Mouse (Mus musculus) lung, postnatal 0 days (tissue): ENCODE data around the gene Mpped2. TPM values are rescaled to one million over a fixed set of nuclear protein-coding genes. Genes with fewer than 3 reads are reported as not detected.

Experiments used
- ATAC-seq: fragments of 200-750 bp; cut with Nextera tagmentation; 2 replicates; pipeline ENCODE4 v1.8.0; 2017; ENCODE audit warnings: moderate library complexity
- DNase-seq: peaks from one replicate; pipeline ENCODE4 v3.0.0-alpha.2; 2016; ENCODE audit warnings: low spot score
- H3K27ac ChIP-seq: fragments of 300-500 bp; sonication (generic); 2 replicates; pipeline ENCODE4 v1.5.1; 2014; ENCODE audit warnings: antibody characterized with exemption, mild to moderate bottlenecking, low read length, mixed read lengths
- H3K27me3 ChIP-seq: fragments of 300-500 bp; sonication (generic); replicated peaks from 2 replicates; pipeline ENCODE4 v1.6.1; 2014; ENCODE audit warnings: low read length, mixed read lengths; ENCODE audit not compliant: insufficient read depth
- H3K36me3 ChIP-seq: fragments of 300-500 bp; sonication (generic); 2 replicates; pipeline ENCODE4 v1.6.1; 2014; ENCODE audit warnings: low read length, mixed read lengths; ENCODE audit not compliant: insufficient read depth
- H3K4me1 ChIP-seq: fragments of 300-500 bp; sonication (generic); 2 replicates; pipeline ENCODE4 v1.6.1; 2014; ENCODE audit warnings: antibody characterized with exemption, low read depth, low read length, mixed read lengths; ENCODE audit not compliant: insufficient read depth
- H3K4me2 ChIP-seq: fragments of 300-500 bp; sonication (generic); replicated peaks from 2 replicates; pipeline ENCODE4 v1.6.1; 2014; ENCODE audit warnings: low read depth, mild to moderate bottlenecking, low read length, moderate library complexity, mixed read lengths
- H3K4me3 ChIP-seq: fragments of 300-500 bp; sonication (generic); 2 replicates; pipeline ENCODE4 v1.5.1; 2014; ENCODE audit warnings: low read depth, low read length
- H3K9ac ChIP-seq: fragments of 300-500 bp; sonication (generic); replicated peaks from 2 replicates; pipeline ENCODE4 v1.6.1; 2014; ENCODE audit warnings: low read depth, mild to moderate bottlenecking
- H3K9me3 ChIP-seq: fragments of 300-500 bp; sonication (generic); 2 replicates; pipeline ENCODE4 v1.6.1; 2016; ENCODE audit warnings: low read length, mixed read lengths
- CTCF ChIP-seq: IDR thresholded peaks from 2 replicates; pipeline ENCODE4 v1.5.1; 2016; ENCODE audit warnings: antibody characterized with exemption, mild to moderate bottlenecking
- EP300 ChIP-seq: IDR thresholded peaks from 2 replicates; pipeline ENCODE4 v1.6.1; 2016; ENCODE audit warnings: antibody characterized with exemption, mild to moderate bottlenecking, control low read depth
- WGBS: fragments of 180-500 bp; shearing (Covaris S2); extraction: QIAGEN DNeasy Blood & Tissue Kit; methylation state at CpG from one replicate; pipeline ENCODE4 v1.1.7; 2014; 5-methylcytosine and 5-hydroxymethylcytosine counted together
- polyA plus RNA-seq: library from polyadenylated mRNA; unstranded; fragments of >200 nt; fragmentation: Nextera tagmentation; extraction: Ambion mirVana; gene quantifications from 2 replicates; pipeline ENCODE4 v1.2.1, GENCODE M21; 2015

Mpped2 gene
- polyA plus RNA-seq, 1 experiment from 2014 or later = 9.7 TPM

- DNase-seq = no peak
Observed at GRCm38 (mm10) chr2:106796246-106796645, 103.2 kb downstream of the Mpped2 start.

DNA sequence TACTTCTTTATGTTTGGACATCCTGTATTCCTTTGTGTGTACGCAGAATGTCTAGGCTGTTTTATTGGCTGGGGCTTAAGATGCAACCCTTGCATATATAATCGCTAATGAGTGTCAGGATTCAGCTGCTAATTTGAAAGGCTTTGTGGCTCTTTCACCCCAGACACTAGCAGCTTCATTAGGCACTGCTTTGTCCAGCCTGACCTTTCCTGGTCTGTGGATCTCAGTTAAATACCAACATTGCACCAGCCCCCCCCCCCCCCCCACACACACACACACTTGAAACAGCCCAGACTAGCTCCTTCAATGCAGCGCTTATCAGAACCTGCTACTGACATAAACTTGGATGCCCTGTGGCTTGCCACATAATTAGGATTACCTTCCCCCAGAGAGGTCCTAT lies 104.8 kb downstream of the Mpped2 start:
- TF ChIP-seq CTCF (no peak), EP300 (no peak)
- DNase-seq (no peak), ATAC-seq (no peak)
- 59% methylated on average over 3 of the region's 3 CpGs for WGBS
- H3K27ac ChIP-seq = no peak overlapping the region
- no peak overlapping the region for H3K4me3 ChIP-seq
- no peaks in the 10 kb centered on the region for H3K27me3 ChIP-seq
- H3K4me1 ChIP-seq = no peaks in the 10 kb centered on the region
- no peak overlapping the region for H3K9ac ChIP-seq
- no peaks in the 10 kb centered on the region for H3K9me3 ChIP-seq
- no peak overlapping the region for H3K4me2 ChIP-seq
- H3K36me3 ChIP-seq = no peaks in the 10 kb centered on the region; the same call in 1 of the 2 replicates

More at GRCm38 (mm10) chr2:106796246-106796645, 103.2 kb downstream of the Mpped2 start:
- Histone ChIP-seq H3K9ac (no peak overlapping the region), H3K4me1 (no peaks in the 10 kb centered on the region), H3K4me3 (no peak overlapping the region), H3K9me3 (no peaks in the 10 kb centered on the region), H3K27ac (no peak overlapping the region), H3K4me2 (no peak overlapping the region), H3K27me3 (no peaks in the 10 kb centered on the region), H3K36me3 (no peaks in the 10 kb centered on the region; the same call in 1 of the 2 replicates)
- TF ChIP-seq CTCF (no peak), EP300 (no peak)
- WGBS = 50% methylated on average over 7 of the region's 7 CpGs
- no peak for ATAC-seq

GRCm38 (mm10) chr2:106798824-106799223 lies 105.8 kb downstream of the Mpped2 start:
- no peaks in the 10 kb centered on the region for H3K27me3 ChIP-seq
- whole genome bisulfite sequencing = 51% methylated on average over 4 of the region's 4 CpGs
- no peaks in the 10 kb centered on the region for H3K4me1 ChIP-seq
- no peak overlapping the region for H3K9ac ChIP-seq
- DNase-seq = no peak
- no peaks in the 10 kb centered on the region; the same call in 1 of the 2 replicates for H3K36me3 ChIP-seq
- ATAC-seq = no peak
- no peak for TF ChIP-seq CTCF
- no peak for TF ChIP-seq EP300
- H3K4me3 ChIP-seq = no peak overlapping the region
- no peaks in the 10 kb centered on the region for H3K9me3 ChIP-seq
- no peak overlapping the region for H3K27ac ChIP-seq
- H3K4me2 ChIP-seq = no peak overlapping the region

GRCm38 (mm10) chr2:106815898-106816297 lies 122.8 kb downstream of the Mpped2 start:
- no peak overlapping the region for H3K4me2 ChIP-seq
- 84% methylated on average over 3 of the region's 3 CpGs for WGBS
- no peaks in the 10 kb centered on the region for H3K9me3 ChIP-seq
- no peak for DNase-seq
- H3K27ac ChIP-seq = no peak overlapping the region
- H3K4me3 ChIP-seq = no peak overlapping the region
- ATAC-seq = no peak
- H3K36me3 ChIP-seq = no peaks in the 10 kb centered on the region
- H3K9ac ChIP-seq = no peak overlapping the region
- TF ChIP-seq EP300 (no peak), CTCF (no peak)
- H3K27me3 ChIP-seq = no peaks in the 10 kb centered on the region
- no peaks in the 10 kb centered on the region for H3K4me1 ChIP-seq

GRCm38 (mm10) chr2:106821292-106821691 lies 128.2 kb downstream of the Mpped2 start:
- no peaks in the 10 kb centered on the region for H3K9me3 ChIP-seq
- no peak for ATAC-seq
- H3K4me2 ChIP-seq = no peak overlapping the region

DNA sequence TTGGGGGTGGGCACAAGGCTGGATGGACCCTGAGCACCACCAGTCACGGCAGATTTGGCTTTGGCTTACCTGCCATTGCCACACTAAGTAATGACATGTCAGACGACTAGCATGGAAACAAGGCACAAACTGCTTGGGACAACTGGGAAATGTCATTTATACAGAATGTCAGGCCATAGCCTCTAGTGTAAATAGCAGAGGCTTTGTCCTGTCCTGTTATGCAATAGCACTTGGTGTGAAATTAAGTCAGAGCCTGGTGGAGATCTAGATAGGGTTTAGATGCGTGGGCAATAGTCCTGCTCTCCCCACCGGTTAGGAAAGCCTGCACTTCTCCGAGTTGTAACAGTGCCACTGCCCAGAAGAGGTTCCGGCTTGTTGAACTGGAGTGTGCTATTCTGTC lies 128.8 kb downstream of the Mpped2 start:
- no peak overlapping the region for H3K4me3 ChIP-seq
- no peaks in the 10 kb centered on the region for H3K4me1 ChIP-seq
- 43% methylated on average over 6 of the region's 6 CpGs for WGBS
- no peaks in the 10 kb centered on the region for H3K9me3 ChIP-seq
- H3K9ac ChIP-seq = no peak overlapping the region
- no peak overlapping the region for H3K4me2 ChIP-seq
- no peaks in the 10 kb centered on the region for H3K27me3 ChIP-seq
- H3K27ac ChIP-seq = no peak overlapping the region
- no peaks in the 10 kb centered on the region for H3K36me3 ChIP-seq
- DNase-seq = no peak
- TF ChIP-seq CTCF (no peak), EP300 (no peak)
- peak; percentile 26; the same call in 1 of the 2 replicates for ATAC-seq

More at GRCm38 (mm10) chr2:106821292-106821691, 128.2 kb downstream of the Mpped2 start:
- Histone ChIP-seq H3K9ac (no peak overlapping the region), H3K4me1 (no peaks in the 10 kb centered on the region), H3K27ac (no peak overlapping the region), H3K4me3 (no peak overlapping the region), H3K27me3 (no peaks in the 10 kb centered on the region), H3K36me3 (no peaks in the 10 kb centered on the region)
- TF ChIP-seq CTCF (no peak), EP300 (no peak)
- no peak for DNase-seq
- WGBS = 69% methylated on average over 8 of the region's 8 CpGs

- Histone ChIP-seq H3K27me3 (no peaks in the 10 kb centered on the region), H3K4me3 (no peak overlapping the region), H3K9ac (no peak overlapping the region), H3K36me3 (no peaks in the 10 kb centered on the region), H3K4me1 (no peaks in the 10 kb centered on the region), H3K27ac (no peak overlapping the region), H3K4me2 (no peak overlapping the region), H3K9me3 (no peaks in the 10 kb centered on the region)
- TF ChIP-seq EP300 = peak; percentile 72
- no peak for TF ChIP-seq CTCF
- WGBS = 26% methylated on average over 5 of the region's 5 CpGs
- ATAC-seq = peak; percentile 94
- peak; percentile 64 for DNase-seq
Observed at GRCm38 (mm10) chr2:106822540-106822939, 129.5 kb downstream of the Mpped2 start.
